Mouse (Mus musculus): ENCODE measurements around the gene Stk36. TPM values are rescaled to one million over a fixed set of nuclear protein-coding genes. Genes with fewer than 3 reads are reported as not detected.

Stk36 gene
- polyA plus RNA-seq, 1 experiment from 2014 or later = 3.9 TPM

GRCm38 (mm10) chr1:74662253-74662865 lies 61.1 kb downstream of the Stk36 start:
- H3K4me1 ChIP-seq (ENCODE audit: control insufficient read depth, insufficient read depth, low read length) = peaks cover 20% of the 10 kb centered on the region
- 0 out of 2 replicates have a peak, but pooled peaks cover 2% of the 10 kb centered on the region for H3K36me3 ChIP-seq (ENCODE audit: control insufficient read depth, insufficient read depth)
- H3K4me3 ChIP-seq (ENCODE audit: low read length) = peak overlapping the region; percentile 94
- no peak for ATAC-seq (replicated peaks; ENCODE audit: extremely low read depth, insufficient read depth, low FRiP score)
- no peaks in the 10 kb centered on the region for H3K9me3 ChIP-seq (replicated peaks; ENCODE audit: control insufficient read depth, low read length)
- peak overlapping the region; percentile 89 for H3K27ac ChIP-seq (ENCODE audit: low read length)
- H3K27me3 ChIP-seq (ENCODE audit: control insufficient read depth, insufficient read depth, low read length) = no peaks in the 10 kb centered on the region
- WGBS = 3% methylated on average over 13 of the region's 13 CpGs
- peak overlapping the region; percentile 75 for H3K4me2 ChIP-seq (ENCODE audit: low read depth, low read length)
- peak overlapping the region; percentile 96 for H3K9ac ChIP-seq (ENCODE audit: low read length)

GRCm38 (mm10) chr1:74665153-74665552 lies 63.9 kb downstream of the Stk36 start:
- Histone ChIP-seq H3K36me3 (ENCODE audit: control insufficient read depth, insufficient read depth) (0 out of 2 replicates have a peak, but pooled peaks cover 2% of the 10 kb centered on the region), H3K9ac (ENCODE audit: low read length) (no peak overlapping the region), H3K4me2 (ENCODE audit: low read depth, low read length) (no peak overlapping the region), H3K27ac (ENCODE audit: low read length) (no peak overlapping the region), H3K27me3 (ENCODE audit: control insufficient read depth, insufficient read depth, low read length) (no peaks in the 10 kb centered on the region), H3K9me3 (replicated peaks; ENCODE audit: control insufficient read depth, low read length) (no peaks in the 10 kb centered on the region), H3K4me1 (ENCODE audit: control insufficient read depth, insufficient read depth, low read length) (peaks cover 30% of the 10 kb centered on the region), H3K4me3 (ENCODE audit: low read length) (no peak overlapping the region)
- ATAC-seq (replicated peaks; ENCODE audit: extremely low read depth, insufficient read depth, low FRiP score) = no peak
- 37% methylated on average over 6 of the region's 6 CpGs for WGBS

DNA sequence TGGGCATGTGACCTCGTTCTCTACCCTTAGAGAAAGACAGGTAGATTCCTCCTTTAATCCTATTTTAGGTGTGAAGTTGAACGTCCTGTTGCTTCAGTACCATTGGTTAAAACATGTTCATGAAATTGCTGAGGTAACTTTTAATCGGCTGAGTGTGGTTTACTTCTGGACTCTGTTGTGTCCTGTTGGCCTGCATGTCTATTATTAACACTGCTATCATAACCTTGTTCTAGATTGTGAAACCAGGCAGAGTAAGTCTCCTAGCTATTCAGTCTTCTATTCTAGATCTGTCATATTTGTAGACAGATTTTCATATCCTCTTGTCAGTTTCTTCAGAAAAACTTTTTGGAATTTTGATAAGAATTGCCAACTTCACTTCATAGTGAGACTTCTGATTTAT lies 67.1 kb downstream of the Stk36 start:
- Histone ChIP-seq H3K9ac (ENCODE audit: low read length) (no peak overlapping the region), H3K36me3 (ENCODE audit: control insufficient read depth, insufficient read depth) (peaks cover 8% of the 10 kb centered on the region; the same call in 1 of the 2 replicates), H3K27ac (ENCODE audit: low read length) (peak overlapping the region; percentile 71), H3K4me2 (ENCODE audit: low read depth, low read length) (no peak overlapping the region), H3K9me3 (replicated peaks; ENCODE audit: control insufficient read depth, low read length) (no peaks in the 10 kb centered on the region), H3K4me1 (ENCODE audit: control insufficient read depth, insufficient read depth, low read length) (peaks cover 33% of the 10 kb centered on the region), H3K4me3 (ENCODE audit: low read length) (no peak overlapping the region), H3K27me3 (ENCODE audit: control insufficient read depth, insufficient read depth, low read length) (no peaks in the 10 kb centered on the region)
- WGBS = 63% methylated on average over 3 of the region's 3 CpGs
- no peak for ATAC-seq (replicated peaks; ENCODE audit: extremely low read depth, insufficient read depth, low FRiP score)

GRCm38 (mm10) chr1:74672731-74673130 lies 71.5 kb downstream of the Stk36 start:
- H3K9me3 ChIP-seq (replicated peaks; ENCODE audit: control insufficient read depth, low read length) = no peaks in the 10 kb centered on the region
- peak overlapping the region; percentile 56; the same call in 1 of the 2 replicates for H3K27ac ChIP-seq (ENCODE audit: low read length)
- no peak overlapping the region for H3K9ac ChIP-seq (ENCODE audit: low read length)
- no peak overlapping the region for H3K4me2 ChIP-seq (ENCODE audit: low read depth, low read length)
- WGBS = 45% methylated on average over 7 of the region's 7 CpGs
- H3K36me3 ChIP-seq (ENCODE audit: control insufficient read depth, insufficient read depth) = peaks cover 6% of the 10 kb centered on the region; the same call in 1 of the 2 replicates
- H3K4me1 ChIP-seq (ENCODE audit: control insufficient read depth, insufficient read depth, low read length) = peaks cover 20% of the 10 kb centered on the region
- H3K4me3 ChIP-seq (ENCODE audit: low read length) = no peak overlapping the region
- ATAC-seq (replicated peaks; ENCODE audit: extremely low read depth, insufficient read depth, low FRiP score) = 0 out of 2 replicates have a peak, but pooled peaks have one; percentile 58
- no peaks in the 10 kb centered on the region for H3K27me3 ChIP-seq (ENCODE audit: control insufficient read depth, insufficient read depth, low read length)

DNA sequence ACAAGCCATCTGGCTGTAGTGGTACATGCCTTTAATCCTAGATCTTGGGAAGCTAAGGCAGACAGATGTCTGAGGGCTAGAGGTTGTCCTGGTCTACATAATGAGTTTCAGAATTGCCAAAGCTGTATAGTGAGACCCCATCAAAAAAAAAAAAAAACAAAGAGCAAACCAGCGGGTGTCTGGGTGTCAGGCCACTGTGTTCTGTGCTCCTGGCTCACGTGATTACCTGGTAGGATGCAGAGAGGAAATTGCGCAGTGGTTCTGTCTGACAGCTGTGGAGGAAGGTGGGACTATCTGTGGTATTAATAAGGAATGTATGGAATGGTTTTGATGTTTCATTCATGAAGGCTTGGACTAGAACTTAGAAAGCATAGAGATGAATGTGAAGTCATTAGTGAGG lies 75.6 kb downstream of the Stk36 start:
- Histone ChIP-seq H3K27ac (ENCODE audit: low read length) (no peak overlapping the region), H3K4me2 (ENCODE audit: low read depth, low read length) (no peak overlapping the region), H3K9me3 (replicated peaks; ENCODE audit: control insufficient read depth, low read length) (no peaks in the 10 kb centered on the region), H3K4me3 (ENCODE audit: low read length) (no peak overlapping the region), H3K36me3 (ENCODE audit: control insufficient read depth, insufficient read depth) (peaks cover 27% of the 10 kb centered on the region), H3K9ac (ENCODE audit: low read length) (no peak overlapping the region), H3K27me3 (ENCODE audit: control insufficient read depth, insufficient read depth, low read length) (no peaks in the 10 kb centered on the region), H3K4me1 (ENCODE audit: control insufficient read depth, insufficient read depth, low read length) (peaks cover 10% of the 10 kb centered on the region)
- WGBS = 85% methylated on average over 3 of the region's 3 CpGs
- no peak for ATAC-seq (replicated peaks; ENCODE audit: extremely low read depth, insufficient read depth, low FRiP score)

- 68% methylated on average over 1 of the region's 1 CpGs for WGBS
These were observed 76.6 kb downstream of the Stk36 start for GRCm38 (mm10) chr1:74677843-74678242.

More at GRCm38 (mm10) chr1:74677843-74678242, 76.6 kb downstream of the Stk36 start:
- H3K9me3 ChIP-seq (replicated peaks; ENCODE audit: control insufficient read depth, low read length) = no peaks in the 10 kb centered on the region
- no peak overlapping the region for H3K9ac ChIP-seq (ENCODE audit: low read length)
- H3K36me3 ChIP-seq (ENCODE audit: control insufficient read depth, insufficient read depth) = peaks cover 26% of the 10 kb centered on the region
- no peak overlapping the region for H3K27ac ChIP-seq (ENCODE audit: low read length)
- H3K4me3 ChIP-seq (ENCODE audit: low read length) = no peak overlapping the region
- no peak for ATAC-seq (replicated peaks; ENCODE audit: extremely low read depth, insufficient read depth, low FRiP score)
- no peak overlapping the region for H3K4me2 ChIP-seq (ENCODE audit: low read depth, low read length)
- no peaks in the 10 kb centered on the region for H3K27me3 ChIP-seq (ENCODE audit: control insufficient read depth, insufficient read depth, low read length)
- H3K4me1 ChIP-seq (ENCODE audit: control insufficient read depth, insufficient read depth, low read length) = peaks cover 3% of the 10 kb centered on the region

Small RNA genes within 50 kb of the gene (microRNA-seq; reads per million reads assigned to microRNA genes)
- not detected for gene Gm25035

Other genes with a start within 250 kb of the Stk36 start
- gene Catip, start 239.3 kb upstream of the Stk36 start, polyA plus RNA-seq (2015; fragmentation: Nextera tagmentation; extraction: Ambion mirVana) = 0.62 and 1.1 TPM in 2 replicates
- gene Slc11a1, start 226.2 kb upstream of the Stk36 start, polyA plus RNA-seq (2015; fragmentation: Nextera tagmentation; extraction: Ambion mirVana) = 3.4 and 4.3 TPM in 2 replicates
- gene Ctdsp1, start 209.9 kb upstream of the Stk36 start, polyA plus RNA-seq (2015; fragmentation: Nextera tagmentation; extraction: Ambion mirVana) = 64.6 and 66.7 TPM in 2 replicates
- gene Vil1, start 192.1 kb upstream of the Stk36 start, polyA plus RNA-seq (2015; fragmentation: Nextera tagmentation; extraction: Ambion mirVana) = 0.37 and 1.7 TPM in 2 replicates
- gene Cnot9, start 95.4 kb upstream of the Stk36 start, polyA plus RNA-seq (2015; fragmentation: Nextera tagmentation; extraction: Ambion mirVana) = 28.3 and 32.1 TPM in 2 replicates
- gene Plcd4, start 58.6 kb upstream of the Stk36 start, polyA plus RNA-seq (2015; fragmentation: Nextera tagmentation; extraction: Ambion mirVana) = 0.20 and 0.68 TPM in 2 replicates
- 19.2 and 20.3 TPM in 2 replicates for gene Usp37, start 57.2 kb upstream of the Stk36 start, polyA plus RNA-seq (2015; fragmentation: Nextera tagmentation; extraction: Ambion mirVana)
- gene Zfp142, start 13.2 kb upstream of the Stk36 start, polyA plus RNA-seq (2015; fragmentation: Nextera tagmentation; extraction: Ambion mirVana) = 5.0 TPM in 2 replicates
- 22.6 and 25.2 TPM in 2 replicates for gene Bcs1l, start 13.2 kb upstream of the Stk36 start, polyA plus RNA-seq (2015; fragmentation: Nextera tagmentation; extraction: Ambion mirVana)
- 23.5 and 26.1 TPM in 2 replicates for gene Rnf25, start within 50 bp of the Stk36 start, polyA plus RNA-seq (2015; fragmentation: Nextera tagmentation; extraction: Ambion mirVana)
- 7.1 and 10.3 TPM in 2 replicates for gene Ttll4, start 60.3 kb downstream of the Stk36 start, polyA plus RNA-seq (2015; fragmentation: Nextera tagmentation; extraction: Ambion mirVana)
- 12.4 and 13.3 TPM in 2 replicates for gene Cyp27a1, start 112.1 kb downstream of the Stk36 start, polyA plus RNA-seq (2015; fragmentation: Nextera tagmentation; extraction: Ambion mirVana)
- gene Prkag3, start 147.8 kb downstream of the Stk36 start, polyA plus RNA-seq (2015; fragmentation: Nextera tagmentation; extraction: Ambion mirVana) = 4.6 and 5.7 TPM in 2 replicates
- 0.36 and 0.71 TPM in 2 replicates for gene Wnt6, start 170.4 kb downstream of the Stk36 start, polyA plus RNA-seq (2015; fragmentation: Nextera tagmentation; extraction: Ambion mirVana)
- 0.20 and 0.24 TPM in 2 replicates for gene Wnt10a, start 190.1 kb downstream of the Stk36 start, polyA plus RNA-seq (2015; fragmentation: Nextera tagmentation; extraction: Ambion mirVana)

Measured in heart, embryonic 16.5 days (tissue).